ENCODE assay signal across 27 mouse cellular contexts in the genomic region with DNA sequence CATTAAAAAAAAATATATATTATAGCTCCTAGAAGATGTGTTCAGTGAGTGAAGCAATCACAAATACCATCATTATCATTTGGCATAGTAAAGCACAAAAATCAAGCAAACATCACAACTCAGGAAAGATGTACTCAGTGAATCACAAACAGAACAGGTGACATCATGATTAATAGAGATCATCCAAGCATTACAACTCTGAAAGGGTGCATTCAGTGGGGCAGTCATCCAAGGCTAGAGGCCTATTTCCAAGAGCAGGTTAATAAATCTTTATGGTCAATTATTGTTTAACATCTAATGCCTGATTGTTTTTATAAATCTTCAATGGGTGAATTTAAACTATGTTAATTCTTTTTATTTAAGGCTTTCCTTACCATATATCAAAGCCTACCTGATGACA. TPM values are rescaled to one million over a fixed set of nuclear protein-coding genes. Genes with fewer than 3 reads are reported as not detected.
DNase-seq lines count a peak whose midpoint lies in the region; ATAC-seq and TF ChIP-seq lines count a peak whose summit lies in the region.
"Had no signal": no experiment of that assay in that cellular context is flagged by ENCODE, and none has a peak within 500 bp of the region (broad histone marks: within the 10 kb centered on the region; RNA-seq: fewer than 3 reads in every experiment).

No protein-coding gene starts in this region.

- H3K4me2 ChIP-seq in kidney, embryonic 15.5 days = no peak overlapping the region
- no peak overlapping the region for H3K4me2 ChIP-seq in hindbrain, embryonic 13.5 days
- H3K4me2 ChIP-seq: embryonic facial prominence, embryonic 13.5 days; forebrain, embryonic 12.5 days; forebrain, embryonic 15.5 days; heart, embryonic 13.5 days; hindbrain, embryonic 15.5 days had no signal

- H3K36me3 ChIP-seq in kidney, adult 2 months (ENCODE audit: control insufficient read depth, insufficient read depth, low read length) = no peaks in the 10 kb centered on the region
- no peaks in the 10 kb centered on the region for H3K36me3 ChIP-seq in kidney, embryonic 15.5 days
- no peaks in the 10 kb centered on the region for H3K36me3 ChIP-seq in hindbrain, embryonic 13.5 days
- H3K36me3 ChIP-seq: embryonic facial prominence, embryonic 10.5 days; embryonic facial prominence, embryonic 13.5 days; forebrain, embryonic 12.5 days; forebrain, embryonic 15.5 days; heart, embryonic 10.5 days; heart, embryonic 13.5 days; hindbrain, embryonic 15.5 days had no signal

- no peaks in the 10 kb centered on the region for H3K9me3 ChIP-seq in kidney, embryonic 15.5 days (replicated peaks)
- no peaks in the 10 kb centered on the region for H3K9me3 ChIP-seq in hindbrain, embryonic 13.5 days
- H3K9me3 ChIP-seq: embryonic facial prominence, embryonic 10.5 days; embryonic facial prominence, embryonic 13.5 days; forebrain, embryonic 12.5 days; forebrain, embryonic 15.5 days; heart, embryonic 10.5 days; heart, embryonic 13.5 days; hindbrain, embryonic 15.5 days had no signal

- no peak for TF ChIP-seq POLR2A in kidney, adult 2 months (IDR thresholded peaks at IDR 0.05; ENCODE audit: low read depth, low read length)

- ATAC-seq in kidney, embryonic 15.5 days (replicated peaks; ENCODE audit: low FRiP score) = no peak
- no peak for ATAC-seq in hindbrain, embryonic 13.5 days (ENCODE audit: low FRiP score)
- ATAC-seq: forebrain, embryonic 15.5 days had no signal

- H3K4me1 ChIP-seq in kidney, adult 2 months (ENCODE audit: control insufficient read depth, insufficient read depth, low read length) = peaks cover 26% of the 10 kb centered on the region
- peaks cover 20% of the 10 kb centered on the region for H3K4me1 ChIP-seq in kidney, embryonic 15.5 days
- H3K4me1 ChIP-seq in hindbrain, embryonic 13.5 days (replicated peaks) = peaks cover 12% of the 10 kb centered on the region; the same call in 1 of the 2 replicates

- DNase-seq in kidney, adult 2 months = peak; percentile 90
- no peak for DNase-seq in kidney, postnatal 4 days
- peak; percentile 35 for DNase-seq in kidney, postnatal 10 days
- DNase-seq in kidney, postnatal 14 days = peak; percentile 63
- peak; percentile 64 to 82 for DNase-seq in kidney, postnatal 36 days
- no peak for DNase-seq in gastrocnemius, adult 18-20 months (ENCODE audit: low spot score)
- DNase-seq: adrenal gland, postnatal 10 days; adrenal gland, postnatal 36 days; cerebellum, adult 11 months; cerebellum, adult 2 months; cerebellum, postnatal 10 days; cerebellum, postnatal 36 days; embryo, embryonic 11 days; gastrocnemius, postnatal 36 days; heart, adult 2 months; heart, postnatal 14 days; heart, postnatal 4 days had no signal

- no peak overlapping the region for H3K27ac ChIP-seq in kidney, adult 2 months (ENCODE audit: insufficient read depth, low read depth, low read length)
- no peak overlapping the region for H3K27ac ChIP-seq in kidney, embryonic 15.5 days
- no peak overlapping the region for H3K27ac ChIP-seq in hindbrain, embryonic 13.5 days
- H3K27ac ChIP-seq: embryonic facial prominence, embryonic 10.5 days; embryonic facial prominence, embryonic 13.5 days; forebrain, embryonic 12.5 days; forebrain, embryonic 15.5 days; heart, adult 2 months; heart, embryonic 10.5 days; heart, embryonic 13.5 days; hindbrain, embryonic 15.5 days had no signal

- no peak for TF ChIP-seq CTCF in kidney, adult 2 months (conservative IDR thresholded peaks at IDR 0.05; ENCODE audit: insufficient read depth, insufficient read length, low read depth, low read length)

- no peaks in the 10 kb centered on the region for H3K27me3 ChIP-seq in kidney, adult 2 months (replicated peaks; ENCODE audit: control insufficient read depth, insufficient read depth, low read length)
- H3K27me3 ChIP-seq in kidney, embryonic 15.5 days = peaks cover 12% of the 10 kb centered on the region; the same call in 1 of the 2 replicates
- peaks cover 32% of the 10 kb centered on the region for H3K27me3 ChIP-seq in hindbrain, embryonic 13.5 days
- H3K27me3 ChIP-seq: forebrain, embryonic 15.5 days had no signal

- no peak overlapping the region for H3K4me3 ChIP-seq in kidney, adult 2 months (ENCODE audit: insufficient read depth, low read depth, low read length)
- no peak overlapping the region for H3K4me3 ChIP-seq in kidney, embryonic 15.5 days (replicated peaks)
- no peak overlapping the region for H3K4me3 ChIP-seq in hindbrain, embryonic 13.5 days
- H3K4me3 ChIP-seq: embryonic facial prominence, embryonic 10.5 days; embryonic facial prominence, embryonic 13.5 days; erythroblast, embryonic 14.5 days; forebrain, embryonic 12.5 days; forebrain, embryonic 15.5 days; heart, adult 2 months; heart, embryonic 10.5 days; heart, embryonic 13.5 days; hindbrain, embryonic 15.5 days had no signal

- H3K9ac ChIP-seq in kidney, embryonic 15.5 days = no peak overlapping the region
- no peak overlapping the region for H3K9ac ChIP-seq in hindbrain, embryonic 13.5 days
- H3K9ac ChIP-seq: embryonic facial prominence, embryonic 13.5 days; forebrain, embryonic 12.5 days; forebrain, embryonic 15.5 days; heart, embryonic 13.5 days; hindbrain, embryonic 15.5 days had no signal

RNA-seq across cellular contexts. Expression of a gene that starts 14.3 kb away (rescaled TPM):
- 9.7 and 10.4 TPM in 2 replicates for polyA plus RNA-seq in kidney, adult 2 months (2012; rRNA removed)
- 1.6 and 2.9 TPM in 2 replicates for polyA plus RNA-seq in kidney, embryonic 15.5 days (2015; fragmentation: Nextera tagmentation; extraction: Ambion mirVana)
- total RNA-seq in gastrocnemius, adult 18-20 months (2021) = 1 to 10 TPM; 1.8 to 2.5 TPM
- 2.8 and 4.4 TPM in 2 replicates for polyA plus RNA-seq in hindbrain, embryonic 13.5 days (2015; fragmentation: Nextera tagmentation; extraction: Ambion mirVana)

RNA-seq across cellular contexts. Expression of a gene that starts 14.9 kb away (rescaled TPM):
- polyA plus RNA-seq in kidney, adult 2 months (2012; rRNA removed) = 80.3 and 98.8 TPM in 2 replicates
- 3.7 and 4.0 TPM in 2 replicates for polyA plus RNA-seq in kidney, embryonic 15.5 days (2015; fragmentation: Nextera tagmentation; extraction: Ambion mirVana)
- total RNA-seq in gastrocnemius, adult 18-20 months (2021) = 10 to 100 TPM; 34.7 to 41.9 TPM
- 1.0 and 2.8 TPM in 2 replicates for polyA plus RNA-seq in hindbrain, embryonic 13.5 days (2015; fragmentation: Nextera tagmentation; extraction: Ambion mirVana)
- polyA plus RNA-seq: erythroblast, embryonic 14.5 days had no signal

RNA-seq across cellular contexts. Expression of a gene that starts 23.7 kb away (rescaled TPM):
- 26.3 and 27.3 TPM in 2 replicates for polyA plus RNA-seq in kidney, adult 2 months (2012; rRNA removed)
- 6.6 and 7.0 TPM in 2 replicates for polyA plus RNA-seq in kidney, embryonic 15.5 days (2015; fragmentation: Nextera tagmentation; extraction: Ambion mirVana)
- 10 to 100 TPM; 15.7 to 22.6 TPM for total RNA-seq in gastrocnemius, adult 18-20 months (2021)
- polyA plus RNA-seq in hindbrain, embryonic 13.5 days (2015; fragmentation: Nextera tagmentation; extraction: Ambion mirVana) = 7.5 TPM in 2 replicates

RNA-seq across cellular contexts. Expression of a gene that starts 30.7 kb away (rescaled TPM):
- 24.4 and 28.2 TPM in 2 replicates for polyA plus RNA-seq in kidney, adult 2 months (2012; rRNA removed)
- 15.2 and 15.5 TPM in 2 replicates for polyA plus RNA-seq in kidney, embryonic 15.5 days (2015; fragmentation: Nextera tagmentation; extraction: Ambion mirVana)
- 10 to 100 TPM; 12.9 to 15.7 TPM for total RNA-seq in gastrocnemius, adult 18-20 months (2021)
- polyA plus RNA-seq in hindbrain, embryonic 13.5 days (2015; fragmentation: Nextera tagmentation; extraction: Ambion mirVana) = 2.7 and 2.8 TPM in 2 replicates
- polyA plus RNA-seq: erythroblast, embryonic 14.5 days had no signal

RNA-seq across cellular contexts. Expression of a gene that starts 40.7 kb away (rescaled TPM):
- polyA plus RNA-seq in kidney, adult 2 months (2012; rRNA removed) = 1,151 and 1,243 TPM in 2 replicates
- polyA plus RNA-seq in kidney, embryonic 15.5 days (2015; fragmentation: Nextera tagmentation; extraction: Ambion mirVana) = 775 and 792 TPM in 2 replicates
- 100 to 1,000 TPM; 383 to 411 TPM for total RNA-seq in gastrocnemius, adult 18-20 months (2021)
- 444 and 448 TPM in 2 replicates for polyA plus RNA-seq in hindbrain, embryonic 13.5 days (2015; fragmentation: Nextera tagmentation; extraction: Ambion mirVana)

Comparison
In these comparisons a context has a peak if more than half of its experiments do, and no peak if none do; other contexts are left out.
1. DNase-seq: peak in kidney, adult 2 months (single experiment), kidney, postnatal 10 days (single experiment), kidney, postnatal 14 days (single experiment) and kidney, postnatal 36 days (2 of 2); none in kidney, postnatal 4 days (0 of 2) and gastrocnemius, adult 18-20 months (single experiment).
2. RNA of a gene that starts 14.9 kb away (polyA plus RNA-seq): 80.3 to 98.8 TPM in kidney, adult 2 months; 3.7 to 4.0 TPM in kidney, embryonic 15.5 days and 1.0 to 2.8 TPM in hindbrain, embryonic 13.5 days; every median in the first group is over 10 times any median in the second.